Mouse (Mus musculus) ES-E14 (cell line): ENCODE measurements around the gene Grid1. TPM values are rescaled to one million over a fixed set of nuclear protein-coding genes. Genes with fewer than 3 reads are reported as not detected.

Experiments used
- DNase-seq: peaks from one replicate; pipeline ENCODE4 v3.0.0-alpha.2; 2013; ENCODE audit warnings: low read depth, low spot score
- H3K27ac ChIP-seq: 2 replicates; pipeline ENCODE4 v1.5.1; 2012; ENCODE audit warnings: low read depth, mild to moderate bottlenecking, low read length, moderate library complexity, mixed read lengths; ENCODE audit not compliant: poor library complexity, insufficient read depth, severe bottlenecking
- H3K36me3 ChIP-seq: 2 replicates; pipeline ENCODE4 v1.6.1; 2012; ENCODE audit warnings: mild to moderate bottlenecking, low read length, moderate library complexity, mixed read lengths; ENCODE audit not compliant: control insufficient read depth, poor library complexity, insufficient read depth, severe bottlenecking
- H3K4me1 ChIP-seq, 2 experiments: fragments of 150-350 bp in 1 of 2; sonication (generic) in 1 of 2; 2 replicates each; pipeline ENCODE4 v1.6.1; 2012; ENCODE audit warnings: low read length in 2 of 2, mild to moderate bottlenecking in 1 of 2, mixed read lengths in 1 of 2; ENCODE audit not compliant: control insufficient read depth in 2 of 2, insufficient read depth in 2 of 2, poor library complexity in 1 of 2
- H3K4me3 ChIP-seq, 2 experiments: fragments of 150-350 bp in 1 of 2; sonication (generic) in 1 of 2; 2 replicates each; pipeline ENCODE4 v1.5.1; 2012; ENCODE audit warnings: low read length in 2 of 2, low read depth in 1 of 2, mild to moderate bottlenecking in 1 of 2, mixed read lengths in 1 of 2; ENCODE audit not compliant: insufficient read depth in 1 of 2, poor library complexity in 1 of 2, severe bottlenecking in 1 of 2
- H3K9ac ChIP-seq: 2 replicates; pipeline ENCODE4 v1.6.1; 2012; ENCODE audit warnings: low read depth, mild to moderate bottlenecking, low read length, mixed read lengths; ENCODE audit not compliant: poor library complexity, insufficient read depth, severe bottlenecking
- H3K9me3 ChIP-seq: fragments of 150-350 bp; sonication (generic); 2 replicates; pipeline ENCODE4 v1.6.1; 2012; ENCODE audit warnings: low read depth, mild to moderate bottlenecking, low read length; ENCODE audit not compliant: control insufficient read depth, insufficient read depth
- CHD2 ChIP-seq: IDR thresholded peaks from 2 replicates; pipeline ENCODE4 v1.6.1; 2014; ENCODE audit warnings: mild to moderate bottlenecking, low read depth, low read length, inconsistent platforms
- HCFC1 ChIP-seq: IDR thresholded peaks from 2 replicates; pipeline ENCODE4 v1.6.1; 2012; ENCODE audit warnings: low read length, inconsistent platforms, borderline replicate concordance; ENCODE audit not compliant: insufficient read depth
- MAFK ChIP-seq: IDR thresholded peaks from 2 replicates; pipeline ENCODE4 v1.6.1; 2014; ENCODE audit warnings: mild to moderate bottlenecking, low read depth, low read length, inconsistent platforms; ENCODE audit not compliant: insufficient read depth
- ZC3H11A ChIP-seq: IDR thresholded peaks from 2 replicates; pipeline ENCODE4 v1.6.1; 2012; ENCODE audit warnings: low read depth, mild to moderate bottlenecking, inconsistent platforms, low read length, borderline replicate concordance
- ZNF384 ChIP-seq: IDR thresholded peaks from 2 replicates; pipeline ENCODE4 v1.6.1; 2012; ENCODE audit warnings: low read depth, low read length, inconsistent platforms
- in situ Hi-C, 2 experiments: fragments of 600-800 bp; cut with MboI; formaldehyde crosslinking; loops; one replicate each; pipeline ENCODE4 v1.15.1; 2025; ENCODE audit warnings: low sequenced_read_pairs in 2 of 2, inconsistent platforms in 1 of 2; ENCODE audit not compliant: unreplicated experiment in 2 of 2
- total RNA-seq: library from RNA; depleted of rRNA; stranded (reverse); fragments of 300-350 nt; gene quantifications from 2 replicates; pipeline ENCODE4 v1.2.3, GENCODE M21; 2012

Gene Grid1
- total RNA-seq, 1 experiment = 0.54 TPM

GRCm38 (mm10) chr14:35242882-35243281, 423.0 kb downstream of the Grid1 start:
- Histone ChIP-seq H3K4me1 (no peaks in the 10 kb centered on the region), H3K9me3 (no peaks in the 10 kb centered on the region), H3K27ac (no peak overlapping the region), H3K9ac (no peak overlapping the region), H3K36me3 (no peaks in the 10 kb centered on the region), H3K4me3 (no peak overlapping the region)
- in situ Hi-C loops = no loop called here
- TF ChIP-seq ZNF384 (no peak), HCFC1 (no peak), ZC3H11A (no peak), CHD2 (no peak), MAFK (no peak)
- DNase-seq = no peak

GRCm38 (mm10) chr14:35244776-35245548, 425.1 kb downstream of the Grid1 start:
- H3K4me1 ChIP-seq = no peaks in the 10 kb centered on the region
- H3K36me3 ChIP-seq = no peaks in the 10 kb centered on the region
- H3K9me3 ChIP-seq = no peaks in the 10 kb centered on the region
- no peak overlapping the region for H3K4me3 ChIP-seq
- in situ Hi-C loops = no loop called here
- H3K27ac ChIP-seq = no peak overlapping the region
- DNase-seq = no peak
- TF ChIP-seq ZC3H11A = no peak
- no peak for TF ChIP-seq HCFC1
- TF ChIP-seq MAFK = no peak
- no peak for TF ChIP-seq CHD2
- TF ChIP-seq ZNF384 = no peak
- H3K9ac ChIP-seq = no peak overlapping the region

- in situ Hi-C loops = loop anchor here in 1 of 2 experiments (10.0 kb wide), 1 partner anchor 64 kb away; no protein-coding TSS in a partner anchor
- TF ChIP-seq CHD2 (no peak), ZNF384 (no peak), HCFC1 (no peak), MAFK (no peak), ZC3H11A (no peak)
These were observed 430.5 kb downstream of the Grid1 start for GRCm38 (mm10) chr14:35250412-35250811.

GRCm38 (mm10) chr14:35254477-35254876, 434.6 kb downstream of the Grid1 start:
- in situ Hi-C loops = loop anchor here in 1 of 2 experiments (10.0 kb wide), 1 partner anchor 60 kb away; no protein-coding TSS in a partner anchor
- H3K9ac ChIP-seq = no peak overlapping the region
- H3K4me1 ChIP-seq = no peaks in the 10 kb centered on the region
- DNase-seq = no peak
- H3K27ac ChIP-seq = no peak overlapping the region
- H3K9me3 ChIP-seq = no peaks in the 10 kb centered on the region
- H3K36me3 ChIP-seq = no peaks in the 10 kb centered on the region
- TF ChIP-seq MAFK (no peak), CHD2 (no peak), ZNF384 (no peak), ZC3H11A (no peak), HCFC1 (no peak)
- H3K4me3 ChIP-seq = no peak overlapping the region

More at GRCm38 (mm10) chr14:35250412-35250811, 430.5 kb downstream of the Grid1 start:
- Histone ChIP-seq H3K36me3 (no peaks in the 10 kb centered on the region), H3K9me3 (no peaks in the 10 kb centered on the region), H3K9ac (no peak overlapping the region), H3K4me3 (no peak overlapping the region), H3K27ac (no peak overlapping the region), H3K4me1 (no peaks in the 10 kb centered on the region)
- DNase-seq = no peak

GRCm38 (mm10) chr14:35270260-35270659, 450.4 kb downstream of the Grid1 start:
- no peak overlapping the region for H3K27ac ChIP-seq
- H3K36me3 ChIP-seq = no peaks in the 10 kb centered on the region
- H3K9ac ChIP-seq = no peak overlapping the region
- no peak for TF ChIP-seq ZC3H11A
- TF ChIP-seq HCFC1 = no peak
- TF ChIP-seq CHD2 = no peak
- TF ChIP-seq MAFK = no peak
- TF ChIP-seq ZNF384 = no peak
- DNase-seq = no peak
- no peaks in the 10 kb centered on the region for H3K9me3 ChIP-seq
- no peak overlapping the region for H3K4me3 ChIP-seq
- in situ Hi-C loops = no loop called here
- H3K4me1 ChIP-seq = no peaks in the 10 kb centered on the region
